Mouse (Mus musculus) hematopoietic multipotent progenitor cell, adult 10-12 weeks (in vitro differentiated cells): ENCODE results near the gene Megf11. TPM values are rescaled to one million over a fixed set of nuclear protein-coding genes. Genes with fewer than 3 reads are reported as not detected.

Experiments used
- polyA plus RNA-seq: library from polyadenylated mRNA; stranded (reverse); fragments of >175 nt; gene quantifications from 2 replicates; pipeline ENCODE4 v1.2.3, GENCODE M21; 2012; ENCODE audit warnings: low replicate concordance

Megf11 gene
- not detected in 2 replicates for polyA plus RNA-seq

GRCm38 (mm10) chr9:64385511-64386465 is at the start of gene Megf11:
Gene Megf11, plus strand, starts transcription at chr9:64385626.

DNA sequence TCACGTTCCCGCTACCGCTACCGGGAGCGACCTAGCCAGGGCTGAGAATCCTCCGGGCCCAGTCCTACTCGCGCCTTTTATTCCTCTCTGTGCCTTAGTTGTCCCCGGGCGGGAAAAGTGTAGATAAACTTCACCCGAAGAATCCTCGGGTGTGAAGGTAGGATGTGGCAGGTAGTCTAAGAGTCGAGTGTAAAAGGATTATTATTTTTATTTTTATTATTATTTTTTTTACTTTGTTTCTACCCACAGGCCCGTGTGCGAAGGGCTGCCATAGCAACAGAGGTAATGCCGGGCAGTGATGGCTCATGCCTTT is 44.2 kb upstream of the Megf11 start, which contains the start of gene Dis3l:
Gene Dis3l (minus strand): TSS at position 35 of the 313 bp plus-strand sequence.

DNA sequence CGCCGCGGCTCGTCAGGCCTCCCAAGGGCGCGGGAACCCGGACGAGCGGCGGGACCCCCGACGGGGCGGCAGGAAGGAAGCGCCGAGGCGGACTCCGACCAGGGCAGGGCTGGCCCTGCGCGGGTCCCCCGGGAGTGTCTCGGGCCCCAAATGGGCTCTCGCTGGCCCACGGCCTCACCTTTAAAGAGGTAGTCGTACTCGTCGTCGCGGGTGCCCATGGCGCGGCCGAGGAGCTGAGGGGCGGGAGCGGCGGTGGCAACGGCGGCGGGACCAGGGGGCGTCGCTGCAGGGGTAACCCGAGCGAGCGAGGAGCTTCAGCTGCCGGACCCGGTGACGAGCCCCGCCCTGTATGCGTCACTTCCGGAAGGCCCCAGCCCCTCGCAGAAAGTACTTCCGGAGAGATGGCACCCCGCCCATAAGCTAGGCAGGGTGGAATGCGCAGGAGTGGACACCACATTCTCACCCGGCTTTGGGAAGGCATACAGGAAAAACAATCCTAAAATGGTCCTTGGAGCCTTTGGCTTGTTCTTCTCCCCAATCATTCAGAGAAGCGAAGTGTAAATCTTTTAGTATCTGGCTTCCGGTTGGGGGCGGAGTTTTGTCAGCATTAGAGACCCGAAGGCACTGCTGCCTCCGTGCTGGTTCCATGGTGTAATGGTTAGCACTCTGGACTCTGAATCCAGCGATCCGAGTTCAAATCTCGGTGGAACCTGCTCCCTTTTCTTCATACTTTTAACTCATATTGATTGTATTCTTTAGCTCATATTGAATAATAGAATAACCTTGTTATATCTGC is 352.2 kb downstream of the Megf11 start, which contains the start of gene Rab11a:
Gene Rab11a (minus strand): TSS at position 353 of the 796 bp plus-strand sequence.

Other genes with a start within 250 kb of the Megf11 start
- gene Zwilch, start 212.5 kb upstream of the Megf11 start, polyA plus RNA-seq, result 0.65 and 1.4 TPM in 2 replicates
- 185 and 254 TPM in 2 replicates for gene Rpl4, start 212.3 kb upstream of the Megf11 start, polyA plus RNA-seq
- gene Snapc5, start 206.4 kb upstream of the Megf11 start, polyA plus RNA-seq, result 1.4 and 7.6 TPM in 2 replicates
- not detected in 2 replicates for gene Uchl4, start 150.4 kb upstream of the Megf11 start, polyA plus RNA-seq
- 61.1 and 80.2 TPM in 2 replicates for gene Map2k1, start 132.0 kb upstream of the Megf11 start, polyA plus RNA-seq
- gene Tipin, start 104.0 kb upstream of the Megf11 start, polyA plus RNA-seq, result 0.18 and 2.6 TPM in 2 replicates
- gene Dis3l, start 44.3 kb upstream of the Megf11 start, polyA plus RNA-seq, result 6.1 and 11.0 TPM in 2 replicates